Mouse (Mus musculus): ENCODE measurements around the gene Mfge8.

DNA sequence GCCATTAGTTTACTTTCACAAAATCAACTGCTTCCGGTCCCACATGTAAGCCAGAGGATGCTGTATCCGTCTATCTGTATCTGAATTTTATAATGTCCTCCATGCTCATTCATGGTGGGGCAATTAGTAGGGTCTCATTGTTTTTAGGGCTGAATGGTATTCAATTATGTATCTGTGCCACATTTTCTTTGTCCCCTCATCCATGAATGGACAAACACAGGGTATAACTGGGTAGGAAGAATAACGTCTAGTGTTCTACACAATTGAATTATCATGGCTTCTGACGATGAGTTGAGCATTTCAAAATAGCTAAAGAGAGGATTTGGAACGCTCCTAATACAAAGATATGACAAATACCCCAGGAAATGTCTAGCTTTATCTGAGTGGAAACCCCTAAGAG, 42.6 kb upstream of the Mfge8 start:
- TF ChIP-seq CTCF (IDR thresholded peaks at IDR 0.05) = no peak
- TF ChIP-seq EP300 (IDR thresholded peaks at IDR 0.05) = no peak

Measured in lung, postnatal 0 days (tissue).